Mouse (Mus musculus): ENCODE measurements around the gene Ncf4.

DNA sequence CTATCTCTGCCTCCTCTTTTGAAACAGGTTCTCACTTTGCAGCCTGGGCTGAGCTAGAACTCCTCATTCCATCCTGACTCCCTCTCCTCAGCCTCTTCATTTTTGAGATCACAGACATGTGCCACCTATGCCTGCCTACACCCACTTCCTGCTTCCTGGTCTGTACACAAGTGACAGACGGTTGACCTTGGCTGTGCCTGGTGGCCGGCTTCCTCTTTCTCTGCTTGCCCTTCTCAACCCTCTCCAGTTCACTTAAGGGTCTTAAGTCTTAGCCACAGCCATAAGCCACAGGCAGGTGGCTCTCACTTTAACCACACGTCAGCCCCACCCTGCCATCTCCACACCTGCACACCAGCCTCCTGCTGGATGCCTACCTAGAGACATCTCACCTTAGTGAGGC lies 3.8 kb downstream of the Ncf4 start:
- TF ChIP-seq CTCF (IDR thresholded peaks at IDR 0.05; ENCODE audit: low read depth): 0 out of 2 replicates have a peak, but pooled peaks have one; percentile 5
- no peak for TF ChIP-seq EP300 (IDR thresholded peaks at IDR 0.05; ENCODE audit: low read depth)
